Mouse (Mus musculus) intestine, embryonic 14.5 days (tissue): ENCODE data around the gene Emc9. TPM values are rescaled to one million over a fixed set of nuclear protein-coding genes. Genes with fewer than 3 reads are reported as not detected.

ENCODE experiments used
- ATAC-seq: fragments of 200-750 bp; cut with Nextera tagmentation; replicated peaks from 2 replicates; pipeline ENCODE4 v1.8.0; 2017; ENCODE audit warnings: low read depth, moderate number of reproducible peaks, moderate TSS enrichment, moderate library complexity; ENCODE audit not compliant: low FRiP score, low TSS enrichment
- DNase-seq: peaks from one replicate; pipeline ENCODE4 v3.0.0-alpha.2; 2018; ENCODE audit warnings: low spot score
- H3K27ac ChIP-seq: fragments of 300-500 bp; sonication (generic); 2 replicates; pipeline ENCODE4 v1.5.1; 2014; ENCODE audit warnings: low read depth, mild to moderate bottlenecking, control low read depth
- H3K27me3 ChIP-seq: fragments of 300-500 bp; sonication (generic); replicated peaks from 2 replicates; pipeline ENCODE4 v1.6.1; 2014; ENCODE audit warnings: low read length, control low read depth; ENCODE audit not compliant: control insufficient read depth, insufficient read depth
- H3K36me3 ChIP-seq: fragments of 300-500 bp; sonication (generic); 2 replicates; pipeline ENCODE4 v1.6.1; 2014; ENCODE audit warnings: low read length, control low read depth; ENCODE audit not compliant: control insufficient read depth, insufficient read depth
- H3K4me1 ChIP-seq: fragments of 300-500 bp; sonication (generic); replicated peaks from 2 replicates; pipeline ENCODE4 v1.6.1; 2014; ENCODE audit warnings: low read length, control low read depth, mixed read lengths; ENCODE audit not compliant: control insufficient read depth, insufficient read depth
- H3K4me2 ChIP-seq: fragments of 300-500 bp; sonication (generic); 2 replicates; pipeline ENCODE4 v1.6.1; 2014; ENCODE audit warnings: low read length
- H3K4me3 ChIP-seq: fragments of 300-500 bp; sonication (generic); 2 replicates; pipeline ENCODE4 v1.5.1; 2014; ENCODE audit warnings: low read depth, low read length, control low read depth, mixed read lengths
- H3K9ac ChIP-seq: fragments of 300-500 bp; sonication (generic); 2 replicates; pipeline ENCODE4 v1.6.1; 2014; ENCODE audit warnings: mild to moderate bottlenecking, low read length
- H3K9me3 ChIP-seq: fragments of 300-500 bp; sonication (generic); 2 replicates; pipeline ENCODE4 v1.6.1; 2016; ENCODE audit warnings: low read length, control low read depth; ENCODE audit not compliant: control insufficient read depth
- WGBS: fragments of 180-500 bp; shearing (Covaris S2); extraction: QIAGEN DNeasy Blood & Tissue Kit; methylation state at CpG from one replicate; pipeline ENCODE4 v1.1.7; 2014; 5-methylcytosine and 5-hydroxymethylcytosine counted together
- polyA plus RNA-seq: library from polyadenylated mRNA; unstranded; fragments of >200 nt; fragmentation: Nextera tagmentation; extraction: Ambion mirVana; gene quantifications from 2 replicates; pipeline ENCODE4 v1.2.1, GENCODE M21; 2014

Gene Emc9
- polyA plus RNA-seq, 1 experiment from 2014 or later: 7.0 TPM

GRCm38 (mm10) chr14:55575711-55576110, 9.4 kb downstream of the Emc9 start:
- Histone ChIP-seq H3K4me1 (peaks cover 8% of the 10 kb centered on the region), H3K36me3 (peaks cover 10% of the 10 kb centered on the region; the same call in 1 of the 2 replicates), H3K27ac (no peak overlapping the region), H3K4me3 (no peak overlapping the region), H3K9ac (no peak overlapping the region), H3K27me3 (no peaks in the 10 kb centered on the region), H3K4me2 (no peak overlapping the region), H3K9me3 (no peaks in the 10 kb centered on the region)
- ATAC-seq (no peak), DNase-seq (no peak)
- 70% methylated on average over 13 of the region's 13 CpGs for WGBS

- Histone ChIP-seq H3K4me3 (no peak within 1 kb of the TSS), H3K4me2 (no peak within 1 kb of the TSS), H3K27ac (no peak within 1 kb of the TSS), H3K27me3 (no peaks in the 10 kb centered on the region), H3K4me1 (peaks cover 8% of the 10 kb centered on the region), H3K9me3 (no peaks in the 10 kb centered on the region), H3K9ac (no peak within 1 kb of the TSS), H3K36me3 (peaks cover 6% of the 10 kb centered on the region; the same call in 1 of the 2 replicates)
- WGBS: 75% methylated on average over 8 of the region's 8 CpGs
- no peak for DNase-seq
- ATAC-seq: no peak
Measured at GRCm38 (mm10) chr14:55575302-55575701, 9.8 kb downstream of the Emc9 start, which contains the start of gene Fitm1. Gene Fitm1 (plus strand): TSS chr14:55575617.

- H3K27ac ChIP-seq: no peak overlapping the region
- no peaks in the 10 kb centered on the region for H3K27me3 ChIP-seq
- peaks cover 33% of the 10 kb centered on the region for H3K36me3 ChIP-seq
- H3K9ac ChIP-seq: no peak overlapping the region
- H3K4me1 ChIP-seq: no peaks in the 10 kb centered on the region; the same call in 1 of the 2 replicates
- no peak for ATAC-seq
- H3K9me3 ChIP-seq: no peaks in the 10 kb centered on the region
- no peak overlapping the region for H3K4me2 ChIP-seq
- H3K4me3 ChIP-seq: no peak overlapping the region
- no peak for DNase-seq
Measured at GRCm38 (mm10) chr14:55571760-55572159, 13.3 kb downstream of the Emc9 start.

- no peak for ATAC-seq
- H3K4me3 ChIP-seq: no peak overlapping the region
- H3K36me3 ChIP-seq: peaks cover 45% of the 10 kb centered on the region
- WGBS: 81% methylated on average over 2 of the region's 2 CpGs
- no peaks in the 10 kb centered on the region; the same call in 1 of the 2 replicates for H3K4me1 ChIP-seq
- H3K9me3 ChIP-seq: no peaks in the 10 kb centered on the region
- H3K27ac ChIP-seq: no peak overlapping the region
- H3K27me3 ChIP-seq: no peaks in the 10 kb centered on the region
- DNase-seq: no peak
- no peak overlapping the region for H3K9ac ChIP-seq
- no peak overlapping the region for H3K4me2 ChIP-seq
Measured at GRCm38 (mm10) chr14:55570588-55570987, 14.5 kb downstream of the Emc9 start.

GRCm38 (mm10) chr14:55567496-55567895, 17.6 kb downstream of the Emc9 start:
- Histone ChIP-seq H3K9me3 (no peaks in the 10 kb centered on the region), H3K36me3 (peaks cover 74% of the 10 kb centered on the region), H3K4me2 (no peak overlapping the region), H3K9ac (no peak overlapping the region), H3K27ac (no peak overlapping the region), H3K27me3 (no peaks in the 10 kb centered on the region), H3K4me1 (no peaks in the 10 kb centered on the region), H3K4me3 (no peak overlapping the region)
- DNase-seq (no peak), ATAC-seq (no peak)
- 80% methylated on average over 3 of the region's 3 CpGs for WGBS

GRCm38 (mm10) chr14:55565748-55566147, 19.4 kb downstream of the Emc9 start:
- DNase-seq: no peak
- Histone ChIP-seq H3K4me3 (no peak overlapping the region), H3K27ac (no peak overlapping the region), H3K9me3 (no peaks in the 10 kb centered on the region), H3K4me2 (no peak overlapping the region), H3K9ac (no peak overlapping the region), H3K4me1 (peaks cover 10% of the 10 kb centered on the region), H3K27me3 (no peaks in the 10 kb centered on the region), H3K36me3 (peaks cover 74% of the 10 kb centered on the region)
- ATAC-seq: no peak
- WGBS: 74% methylated on average over 3 of the region's 3 CpGs

GRCm38 (mm10) chr14:55563249-55563648, 21.9 kb downstream of the Emc9 start:
- Histone ChIP-seq H3K4me1 (peaks cover 17% of the 10 kb centered on the region), H3K36me3 (peaks cover 56% of the 10 kb centered on the region), H3K27me3 (no peaks in the 10 kb centered on the region), H3K4me3 (no peak overlapping the region), H3K9ac (no peak overlapping the region), H3K4me2 (no peak overlapping the region), H3K9me3 (no peaks in the 10 kb centered on the region), H3K27ac (no peak overlapping the region)
- ATAC-seq: no peak
- 90% methylated on average over 11 of the region's 11 CpGs for WGBS
- no peak for DNase-seq

GRCm38 (mm10) chr14:55561860-55562259, 23.2 kb downstream of the Emc9 start:
- H3K9ac ChIP-seq: no peak overlapping the region
- H3K4me1 ChIP-seq: peaks cover 20% of the 10 kb centered on the region
- H3K27me3 ChIP-seq: no peaks in the 10 kb centered on the region
- WGBS: 84% methylated on average over 10 of the region's 10 CpGs
- ATAC-seq: no peak
- H3K27ac ChIP-seq: no peak overlapping the region
- DNase-seq: no peak
- H3K36me3 ChIP-seq: peaks cover 42% of the 10 kb centered on the region
- no peak overlapping the region for H3K4me2 ChIP-seq
- no peak overlapping the region for H3K4me3 ChIP-seq
- no peaks in the 10 kb centered on the region for H3K9me3 ChIP-seq

- H3K9me3 ChIP-seq: no peaks in the 10 kb centered on the region
- H3K4me1 ChIP-seq: peaks cover 20% of the 10 kb centered on the region
- peak within 1 kb of the TSS; percentile 83 for H3K4me2 ChIP-seq
Measured at GRCm38 (mm10) chr14:55560202-55561073, 24.7 kb downstream of the Emc9 start, which contains the start of gene A730061H03Rik. Gene A730061H03Rik (minus strand): TSS chr14:55560406.

More at GRCm38 (mm10) chr14:55560202-55561073, 24.7 kb downstream of the Emc9 start, which contains the start of gene A730061H03Rik:
- Histone ChIP-seq H3K36me3 (peaks cover 28% of the 10 kb centered on the region), H3K27me3 (no peaks in the 10 kb centered on the region), H3K9ac (peak within 1 kb of the TSS; percentile 58), H3K27ac (peak within 1 kb of the TSS; percentile 92), H3K4me3 (peak within 1 kb of the TSS; percentile 60)
- WGBS: under 1% methylated on average over 51 of the region's 51 CpGs
- DNase-seq: peak; percentile 100
- peak; percentile 97 for ATAC-seq
